Mouse (Mus musculus) layer of hippocampus, adult 2 months (tissue): Measurements from ENCODE around the gene Slc6a6. TPM values are rescaled to one million over a fixed set of nuclear protein-coding genes. Genes with fewer than 3 reads are reported as not detected.
A peak's percentile ranks its signal among the peaks of the same experiment; 100 is the strongest.

Source experiments
- DNase-seq, 2 experiments: peaks; one replicate each; pipeline ENCODE4 v3.0.0; 2022; ENCODE audit warnings: low spot score in 2 of 2
- H3K27ac ChIP-seq: fragments of 200-600 bp; 2 replicates; pipeline ENCODE4 v1.8.1; 2022
- H3K4me3 ChIP-seq: fragments of 200-600 bp; 2 replicates; pipeline ENCODE4 v1.8.1; 2022; ENCODE audit warnings: mild to moderate bottlenecking
- CTCF ChIP-seq: fragments of 200-600 bp; conservative IDR thresholded peaks from 2 replicates; pipeline ENCODE4 v1.8.1; 2022; ENCODE audit warnings: antibody characterized with exemption, mild to moderate bottlenecking, moderate library complexity
- total RNA-seq, 2 experiments: library from RNA; stranded (reverse); gene quantifications; 2 replicates each; pipeline ENCODE4 v1.2.3; 2021

Slc6a6 gene
- total RNA-seq, 2 experiments from 2014 or later = 136 to 138 TPM

DNA sequence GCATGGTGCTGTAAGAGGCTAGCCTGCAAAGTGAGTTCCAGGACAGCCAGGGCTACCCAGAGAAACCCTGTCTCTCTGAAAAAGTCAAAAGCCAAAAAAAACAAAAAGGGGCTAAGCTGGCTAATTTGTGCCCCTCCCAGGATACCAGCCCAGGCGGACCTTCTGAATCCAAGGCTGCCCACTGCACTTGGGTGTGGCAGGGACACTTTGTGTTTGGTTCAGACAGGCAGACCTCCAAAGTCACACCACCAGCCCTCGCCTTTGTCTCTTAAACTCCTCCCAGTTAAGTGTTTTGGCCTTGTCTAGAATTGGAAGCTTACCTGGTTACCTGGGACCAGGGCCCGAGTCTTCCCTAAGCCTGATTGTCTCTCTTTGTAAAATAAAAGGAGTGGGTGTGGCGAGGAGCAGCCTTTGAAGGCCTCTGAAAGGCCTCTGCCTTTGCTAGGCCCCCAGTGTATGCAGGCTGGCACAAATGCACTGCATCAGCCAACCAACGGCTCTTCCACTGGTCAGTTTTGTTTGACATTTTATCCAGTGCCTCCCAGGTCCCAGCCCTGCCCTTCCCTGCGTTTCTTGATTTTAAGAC is 26.6 kb downstream of the Slc6a6 start:
- peak overlapping the region; percentile 61 for H3K27ac ChIP-seq
- TF ChIP-seq CTCF = no peak
- H3K4me3 ChIP-seq = no peak overlapping the region

DNA sequence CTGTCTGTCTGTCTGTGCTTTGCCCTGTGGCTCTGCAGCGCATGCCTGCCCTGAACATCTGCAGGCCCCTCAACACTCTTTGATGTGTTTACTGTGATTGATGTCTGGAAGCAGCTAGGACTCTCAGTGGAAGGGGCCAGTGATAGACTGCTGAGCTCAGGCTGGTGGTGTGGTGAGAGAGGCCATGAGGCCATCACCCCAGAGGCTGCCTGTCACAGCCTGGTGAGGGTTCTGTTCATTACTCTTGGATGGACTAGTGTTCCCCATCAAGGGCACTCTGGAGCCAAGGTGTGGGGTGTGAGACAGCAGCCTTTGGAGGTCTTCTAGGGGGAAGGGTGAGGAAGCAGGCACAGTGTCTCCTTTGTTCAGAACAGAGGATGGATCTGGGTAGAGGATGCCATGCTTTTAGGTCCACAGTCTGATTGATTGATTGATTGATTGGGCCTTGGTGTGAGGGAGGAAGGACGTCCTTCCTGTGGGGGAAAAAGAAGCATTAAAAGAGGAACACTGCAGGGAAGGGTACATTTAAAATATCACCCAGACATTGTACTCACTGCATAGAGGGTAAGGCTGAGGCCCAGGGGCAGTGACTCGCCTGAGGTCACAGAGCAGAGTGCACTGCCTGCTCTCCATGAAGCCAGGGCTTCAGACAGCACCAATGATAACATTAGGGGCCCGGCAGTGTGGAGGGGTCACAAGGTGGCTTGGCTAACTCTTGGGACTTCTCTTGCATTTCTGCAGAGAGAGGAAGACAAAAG is 28.4 kb downstream of the Slc6a6 start:
- TF ChIP-seq CTCF = no peak
- Histone ChIP-seq H3K27ac (peak overlapping the region; percentile 88), H3K4me3 (no peak overlapping the region)
- DNase-seq = no peak

More for the DNA sequence above, 26.6 kb downstream of the Slc6a6 start:
- DNase-seq = no peak

DNA sequence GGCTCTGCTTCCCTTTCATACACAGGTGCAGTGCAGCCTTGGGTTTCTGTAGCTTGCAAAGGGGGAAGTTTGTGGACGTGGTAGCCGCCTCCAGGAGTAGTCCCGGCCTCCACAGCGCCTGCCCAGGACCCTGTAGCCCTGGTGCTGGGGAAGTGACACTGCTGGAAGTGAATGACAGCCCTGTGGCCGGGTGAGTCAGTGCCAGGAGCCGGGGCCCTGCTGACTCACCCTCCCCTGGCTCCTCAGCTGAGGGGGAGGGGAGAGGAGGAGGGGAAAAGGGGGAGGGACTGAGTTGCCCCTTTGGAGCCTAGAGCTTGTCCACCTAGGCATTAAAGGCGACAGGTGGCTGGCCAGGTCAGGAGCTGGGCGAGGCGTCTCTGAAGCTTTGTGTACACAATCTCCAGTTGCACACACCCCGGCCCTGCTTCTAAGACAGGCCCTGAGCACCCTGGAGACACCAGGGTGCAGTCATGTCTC is 29.0 kb downstream of the Slc6a6 start:
- H3K27ac ChIP-seq = peak overlapping the region; percentile 88
- peak in 1 of 2 experiments; percentile 28 for DNase-seq
- TF ChIP-seq CTCF = no peak; the same call in none of the 2 replicates
- H3K4me3 ChIP-seq = no peak overlapping the region

DNA sequence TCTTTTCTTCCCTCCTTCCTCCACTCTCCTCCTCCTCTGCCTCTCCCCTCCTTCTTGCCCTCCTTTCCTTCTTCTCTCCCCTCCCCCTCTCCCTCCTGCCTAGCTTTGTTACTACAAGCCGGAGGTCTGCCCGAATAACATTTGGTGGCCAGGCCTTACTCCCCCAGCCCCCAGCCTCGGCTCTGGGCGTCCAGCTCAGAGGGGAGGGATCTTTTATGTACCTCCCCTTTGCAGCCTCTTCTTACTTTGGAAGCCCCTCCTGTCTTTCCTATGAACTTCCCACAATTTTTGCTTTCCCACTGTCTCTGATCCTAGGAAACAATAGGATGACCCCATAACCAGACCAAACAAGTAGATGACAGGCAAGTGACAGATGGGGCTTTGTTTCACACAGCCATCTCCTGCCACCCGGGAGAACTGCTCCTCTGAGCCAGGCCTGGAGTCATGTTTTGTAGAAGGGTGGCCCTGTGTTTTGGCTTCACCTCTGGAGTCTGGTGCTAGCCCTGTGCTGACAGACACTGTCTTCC is 29.6 kb downstream of the Slc6a6 start:
- Histone ChIP-seq H3K4me3 (no peak overlapping the region), H3K27ac (peak overlapping the region; percentile 88)
- TF ChIP-seq CTCF = no peak
- DNase-seq = no peak

DNA sequence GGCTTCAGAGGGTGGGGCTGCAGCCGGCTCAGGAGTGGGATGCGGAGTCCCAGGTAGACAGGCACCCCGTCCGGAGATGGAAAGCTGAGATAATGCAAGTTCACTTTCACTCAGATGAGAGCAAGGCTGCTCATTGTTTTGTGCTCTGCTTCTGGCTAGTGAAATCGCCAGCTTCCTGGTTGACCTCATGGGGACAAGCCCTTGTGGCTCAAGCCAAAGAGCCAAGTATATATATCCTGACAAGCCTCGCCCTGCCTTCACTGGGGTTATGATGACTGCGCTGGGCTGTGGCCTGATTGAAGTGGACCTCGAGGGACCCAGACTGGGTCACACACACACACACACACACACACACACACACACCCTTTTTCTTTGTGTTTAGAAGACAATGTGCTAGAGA is 31.2 kb downstream of the Slc6a6 start:
- no peak for DNase-seq
- Histone ChIP-seq H3K27ac (peak overlapping the region; percentile 88; the same call in 1 of the 2 replicates), H3K4me3 (no peak overlapping the region)
- no peak for TF ChIP-seq CTCF

DNA sequence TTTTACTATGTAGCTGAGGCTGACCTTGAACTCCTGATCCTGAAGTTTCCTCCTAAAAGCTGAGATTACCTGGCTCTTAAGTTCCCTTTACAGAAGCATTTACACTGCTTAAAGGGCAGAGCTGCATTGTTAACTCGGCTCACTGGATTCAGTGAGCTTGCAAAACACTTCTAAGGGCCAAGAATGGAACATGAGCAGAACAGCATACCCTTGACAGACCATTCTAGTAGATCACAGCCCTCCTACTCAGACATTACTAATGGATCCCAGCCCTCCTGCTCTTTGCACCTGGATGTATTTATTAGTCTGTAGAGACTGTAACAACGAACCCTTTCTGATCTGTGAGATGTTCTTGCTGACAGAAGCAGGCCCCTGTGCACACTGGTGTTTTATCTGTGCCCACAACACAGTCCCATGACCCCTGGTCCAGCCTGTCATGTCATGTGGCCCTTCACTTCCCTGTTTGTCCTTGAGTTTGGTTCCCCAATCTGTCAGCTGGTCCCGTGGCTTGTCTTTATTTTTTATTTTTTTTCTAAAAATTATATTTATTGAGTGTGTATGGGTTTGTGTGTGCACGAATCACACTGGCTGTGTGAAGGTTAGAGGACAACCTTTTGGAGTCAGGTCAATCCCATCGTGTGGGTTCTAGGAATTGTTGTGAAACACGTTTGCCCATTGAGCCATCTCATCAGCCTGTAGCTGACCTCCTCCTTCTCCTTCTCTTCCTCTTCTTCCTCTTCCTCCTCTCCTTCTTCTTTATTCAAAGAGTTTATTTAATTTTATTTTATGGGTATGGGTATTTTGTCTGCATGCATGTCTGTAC is 32.3 kb downstream of the Slc6a6 start:
- Histone ChIP-seq H3K4me3 (no peak overlapping the region), H3K27ac (peak overlapping the region; percentile 76)
- TF ChIP-seq CTCF = no peak
- no peak for DNase-seq

DNA sequence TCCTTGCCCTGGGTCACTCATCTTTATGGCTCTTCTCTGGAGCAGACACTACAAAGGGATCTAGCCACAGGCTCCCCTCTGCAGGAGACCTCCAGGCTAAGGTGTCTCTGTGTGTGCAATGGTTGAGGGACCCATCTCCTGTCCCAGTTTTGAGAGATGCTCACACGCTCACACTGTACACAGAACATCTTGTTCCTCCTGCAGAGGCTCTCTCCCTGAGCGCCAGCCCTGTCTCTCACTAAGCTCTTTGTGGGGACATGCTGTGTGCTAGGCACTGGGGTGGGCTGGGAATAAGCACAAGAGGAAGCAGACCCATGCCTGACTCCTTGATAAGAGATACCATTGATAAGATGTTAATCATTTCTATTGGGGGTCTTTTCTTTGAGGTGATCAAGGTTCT is 34.2 kb downstream of the Slc6a6 start:
- DNase-seq = no peak
- Histone ChIP-seq H3K27ac (peak overlapping the region; percentile 76), H3K4me3 (no peak overlapping the region)
- no peak for TF ChIP-seq CTCF

DNA sequence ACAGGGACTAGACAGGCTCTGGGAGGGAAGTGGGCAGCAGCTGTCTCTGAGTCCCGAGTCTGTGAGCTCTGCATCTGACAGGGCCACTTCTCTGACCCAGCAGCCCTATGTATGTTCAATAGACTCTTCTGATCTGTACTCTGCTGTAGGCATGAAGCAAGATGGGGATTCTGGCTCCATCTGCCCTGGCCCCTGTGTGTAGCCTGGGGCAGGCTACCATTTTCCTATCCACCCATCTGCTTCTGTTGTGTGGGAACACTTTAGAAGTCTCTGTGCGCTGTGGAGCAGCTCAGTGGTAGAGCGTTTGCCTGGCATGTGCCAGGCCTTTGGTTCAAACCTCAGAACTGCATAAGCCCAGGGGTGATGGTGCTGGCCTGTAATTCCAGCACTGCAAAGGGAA is 34.8 kb downstream of the Slc6a6 start:
- peak overlapping the region; percentile 76 for H3K27ac ChIP-seq
- H3K4me3 ChIP-seq = no peak overlapping the region
- DNase-seq = no peak
- TF ChIP-seq CTCF = 0 out of 2 replicates have a peak, but pooled peaks have one; percentile 13

DNA sequence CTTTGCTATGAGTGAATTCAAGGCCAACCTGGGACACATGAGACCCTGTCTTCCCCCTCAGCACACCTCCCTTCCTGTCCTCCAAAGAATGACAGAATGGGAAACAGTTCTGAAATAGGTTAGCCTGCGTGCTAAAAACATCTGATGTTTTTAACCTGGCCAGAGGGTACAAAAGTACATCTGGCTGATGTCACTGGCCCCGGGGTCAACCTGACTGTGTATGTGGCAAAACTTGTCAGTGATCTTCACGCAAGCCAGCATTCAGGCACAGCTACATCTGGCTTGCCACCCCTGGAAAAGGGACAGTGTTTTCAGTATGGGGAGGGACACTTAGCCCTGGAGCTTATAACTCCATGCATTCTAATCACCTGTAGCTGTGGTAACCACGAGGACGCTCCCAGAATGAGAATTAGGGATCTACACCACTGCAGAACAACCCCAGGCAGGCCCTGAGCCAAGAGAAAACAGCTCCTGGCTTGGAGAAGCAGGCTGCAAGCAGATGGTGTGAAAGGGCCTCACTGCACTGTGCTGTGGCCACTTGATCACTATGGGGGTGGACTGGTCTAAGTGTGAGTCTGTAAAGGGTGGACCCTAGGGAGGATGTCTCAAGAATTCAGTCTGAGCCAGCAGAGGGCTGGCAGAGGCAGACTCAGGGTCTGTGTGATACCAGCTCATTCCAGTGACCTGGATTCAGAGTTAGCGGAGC is 35.3 kb downstream of the Slc6a6 start:
- H3K4me3 ChIP-seq = peak overlapping the region; percentile 15; the same call in 1 of the 2 replicates
- no peak; the same call in 1 of the 2 replicates for TF ChIP-seq CTCF

DNA sequence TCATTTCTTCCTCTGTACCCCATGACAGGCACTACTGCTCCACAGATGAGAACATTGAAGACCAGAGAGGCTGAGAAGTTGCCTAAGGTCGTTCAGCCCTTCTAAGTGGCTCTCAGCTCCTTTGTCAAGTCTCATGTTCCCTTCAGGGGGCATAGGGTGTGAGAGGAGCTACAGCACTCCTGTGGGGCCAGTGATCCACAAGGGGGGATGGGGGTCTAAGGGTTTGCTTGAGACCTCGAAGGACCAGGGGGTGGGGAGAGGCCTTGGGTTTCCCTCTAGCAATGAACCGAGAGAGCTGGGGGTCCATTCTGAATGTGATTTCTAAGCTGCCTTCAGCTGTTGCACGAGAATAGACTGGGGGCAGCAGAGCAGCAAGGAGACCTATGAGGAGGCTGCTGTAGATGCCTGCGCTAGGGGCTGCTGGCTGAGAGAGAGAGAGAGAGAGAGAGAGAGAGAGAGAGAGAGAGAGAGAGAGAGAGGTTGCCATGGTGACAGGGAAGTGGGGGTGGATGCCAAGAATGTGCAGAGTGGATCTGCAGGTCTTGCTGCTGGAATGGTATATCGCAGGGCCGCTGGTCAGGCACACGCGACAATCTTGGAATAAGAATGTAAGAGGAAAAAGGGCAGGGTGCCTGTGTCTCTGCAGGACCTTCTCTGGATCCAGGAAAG is 36.1 kb downstream of the Slc6a6 start:
- peak overlapping the region; percentile 76 for H3K27ac ChIP-seq

More for the DNA sequence above, 35.3 kb downstream of the Slc6a6 start:
- DNase-seq = peak; percentile 51 to 67
- peak overlapping the region; percentile 76 for H3K27ac ChIP-seq

DNA sequence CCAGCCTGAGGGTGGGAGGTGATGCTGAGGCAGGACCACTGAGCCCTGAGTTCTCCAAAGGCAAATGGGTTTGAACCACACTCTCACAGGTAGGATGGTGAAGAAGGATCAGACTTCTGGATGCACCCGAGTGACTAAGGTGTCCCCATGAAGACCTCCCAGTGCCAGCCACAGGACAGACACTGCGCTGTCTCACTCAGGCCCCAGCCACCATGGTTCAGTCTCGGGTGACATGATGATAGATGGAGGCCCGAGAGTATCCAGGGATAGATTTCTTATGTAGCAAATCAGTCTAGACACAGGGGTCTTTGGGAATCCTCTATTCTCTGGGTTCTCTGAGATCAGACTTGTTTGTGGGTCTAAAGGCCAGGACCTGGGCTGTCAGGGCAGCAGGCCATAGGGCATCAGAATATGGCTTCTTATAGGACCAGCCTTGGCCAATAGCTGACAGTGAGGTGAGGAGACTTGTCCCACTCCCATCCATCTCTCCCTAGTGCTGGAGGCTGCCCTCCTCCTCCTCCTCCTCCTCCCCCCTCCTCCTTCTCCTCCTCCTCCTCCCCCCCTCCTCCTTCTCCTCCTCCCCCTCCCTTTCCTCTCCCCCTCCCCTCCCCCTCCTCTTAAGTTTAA is 36.8 kb downstream of the Slc6a6 start:
- H3K4me3 ChIP-seq = no peak overlapping the region
- H3K27ac ChIP-seq = peak overlapping the region; percentile 76
- TF ChIP-seq CTCF = no peak
- no peak for DNase-seq

More for the DNA sequence above, 36.1 kb downstream of the Slc6a6 start:
- H3K4me3 ChIP-seq = no peak overlapping the region; the same call in 1 of the 2 replicates
- TF ChIP-seq CTCF = no peak
- DNase-seq = peak; percentile 57 to 58
